Mouse (Mus musculus): ENCODE measurements at regions not wholly inside any gene's neighbourhood (a gene's known extent, or its start where the extent isn't known, plus 50 kb on each side); places are given as distances from the start of the nearest gene placed in this dataset.
"Not testable (repeated sequence)": the region's sequence is repeated elsewhere in the genome, so short reads cannot be mapped to it uniquely, and the experiment has no call there.

DNA sequence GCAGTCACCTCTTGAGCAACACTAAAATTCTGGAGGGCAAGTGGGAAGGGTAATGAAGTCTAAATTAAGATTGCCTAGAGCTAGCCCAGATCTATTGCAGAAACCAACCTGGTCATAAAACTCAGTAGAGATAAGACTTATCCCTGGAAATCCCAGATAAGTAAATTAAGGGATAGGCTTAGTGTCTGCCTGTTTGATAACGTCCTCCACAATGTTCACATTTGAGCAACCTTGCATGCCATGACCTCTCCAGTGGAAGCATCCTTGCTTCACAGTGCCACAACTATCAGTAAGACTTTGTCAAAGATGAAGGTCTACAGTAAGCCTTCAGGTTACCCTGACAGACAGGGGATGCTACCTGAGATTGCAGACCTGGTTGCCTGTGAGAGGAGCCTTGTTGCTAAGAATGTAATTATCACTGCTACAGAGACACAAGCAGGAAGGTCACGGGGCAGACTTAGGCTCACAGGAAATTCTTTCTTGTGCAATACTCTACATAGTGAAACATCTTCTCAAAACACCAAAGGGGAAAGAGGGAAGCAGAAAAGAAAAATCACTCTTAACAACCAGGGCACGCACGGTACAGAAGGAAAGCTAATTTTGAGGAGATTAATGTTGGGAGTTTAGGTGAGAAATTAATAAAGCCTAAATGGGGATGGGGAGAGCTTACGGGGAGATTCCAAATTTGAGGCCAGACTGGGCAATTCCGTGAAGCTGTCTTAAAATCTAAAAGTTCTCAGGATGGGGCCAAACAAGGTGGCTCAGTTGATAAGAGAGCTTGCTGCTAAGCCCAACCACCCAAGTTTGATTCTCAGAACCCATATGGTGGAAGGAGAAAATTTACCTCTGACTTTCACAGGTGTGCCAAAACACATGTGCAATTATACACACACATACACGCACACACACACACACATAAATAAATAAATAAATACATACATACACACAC, 56.9 kb upstream of the Prdm9 start:
- no peaks in the 10 kb centered on the region for H3K27me3 ChIP-seq (ENCODE audit: control insufficient read depth, insufficient read depth, low read length)
- no peak overlapping the region for H3K9ac ChIP-seq (replicated peaks)
- H3K9me3 ChIP-seq (ENCODE audit: control insufficient read depth, low read length), result no peaks in the 10 kb centered on the region
- H3K36me3 ChIP-seq (replicated peaks; ENCODE audit: control insufficient read depth, insufficient read depth, low read depth), result no peaks in the 10 kb centered on the region
- WGBS (ENCODE audit: insufficient replicate concordance), result 31% methylated on average over 7 of the region's 7 CpGs
- peak overlapping the region; percentile 34; the same call in 1 of the 2 replicates for H3K4me2 ChIP-seq (ENCODE audit: low read depth)
- H3K4me1 ChIP-seq (replicated peaks; ENCODE audit: control insufficient read depth in 2 of 2, insufficient read depth in 2 of 2, low read length in 1 of 2), result peaks cover 5 to 9% of the 10 kb centered on the region in 2 experiments; a peak in 3 of 4 replicates
- no peak overlapping the region for H3K27ac ChIP-seq
- H3K4me3 ChIP-seq (ENCODE audit: insufficient read depth in 1 of 2, low read depth in 2 of 2, low read length in 2 of 2), result no peak overlapping the region
- ATAC-seq (ENCODE audit: insufficient read depth) (peak; percentile 64; the same call in 1 of the 2 replicates), DNase-seq (ENCODE audit: low read depth in 3 of 3, low spot score in 3 of 3) (peak; percentile 17 to 46 (median 26))
- TF ChIP-seq CTCF (IDR thresholded peaks at IDR 0.05; ENCODE audit: low read depth) (no peak), EP300 (IDR thresholded peaks at IDR 0.05; ENCODE audit: low read depth) (no peak)

DNA sequence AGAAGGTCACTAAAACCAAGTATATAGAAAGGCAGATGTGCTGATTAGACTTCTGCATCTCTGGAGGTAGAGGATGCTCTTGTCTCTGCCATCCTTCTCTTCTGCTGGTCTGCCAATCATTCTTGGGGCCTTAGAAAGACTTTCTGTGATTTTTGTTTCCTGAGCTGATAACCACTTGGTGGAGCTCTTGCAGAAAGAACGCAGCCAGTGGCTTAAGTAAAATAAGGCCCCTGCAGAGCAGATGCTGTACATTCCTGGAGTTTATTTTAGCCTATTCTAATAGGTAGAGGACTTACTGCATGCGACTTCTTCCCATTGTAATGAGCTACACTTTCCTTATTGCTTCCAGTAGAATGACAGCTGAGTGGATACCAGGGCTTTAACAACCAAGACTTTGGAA, 58.8 kb upstream of the Prdm9 start:
- 7% methylated on average over 2 of the region's 2 CpGs for WGBS (ENCODE audit: insufficient replicate concordance)
- Histone ChIP-seq H3K27me3 (ENCODE audit: control insufficient read depth, insufficient read depth, low read length) (no peaks in the 10 kb centered on the region), H3K36me3 (replicated peaks; ENCODE audit: control insufficient read depth, insufficient read depth, low read depth) (no peaks in the 10 kb centered on the region), H3K4me3 (ENCODE audit: insufficient read depth in 1 of 2, low read depth in 2 of 2, low read length in 2 of 2) (no peak overlapping the region), H3K9ac (replicated peaks) (no peak overlapping the region), H3K27ac (no peak overlapping the region), H3K9me3 (ENCODE audit: control insufficient read depth, low read length) (no peaks in the 10 kb centered on the region), H3K4me1 (replicated peaks; ENCODE audit: control insufficient read depth in 2 of 2, insufficient read depth in 2 of 2, low read length in 1 of 2) (peaks cover 5 to 9% of the 10 kb centered on the region in 2 experiments; a peak in 3 of 4 replicates), H3K4me2 (ENCODE audit: low read depth) (no peak overlapping the region)
- DNase-seq (ENCODE audit: low read depth in 3 of 3, low spot score in 3 of 3), result peak in 1 of 3 experiments; percentile 6
- peak; percentile 45 for TF ChIP-seq CTCF (IDR thresholded peaks at IDR 0.05; ENCODE audit: low read depth)
- TF ChIP-seq EP300 (IDR thresholded peaks at IDR 0.05; ENCODE audit: low read depth), result no peak
- ATAC-seq (ENCODE audit: insufficient read depth), result no peak

DNA sequence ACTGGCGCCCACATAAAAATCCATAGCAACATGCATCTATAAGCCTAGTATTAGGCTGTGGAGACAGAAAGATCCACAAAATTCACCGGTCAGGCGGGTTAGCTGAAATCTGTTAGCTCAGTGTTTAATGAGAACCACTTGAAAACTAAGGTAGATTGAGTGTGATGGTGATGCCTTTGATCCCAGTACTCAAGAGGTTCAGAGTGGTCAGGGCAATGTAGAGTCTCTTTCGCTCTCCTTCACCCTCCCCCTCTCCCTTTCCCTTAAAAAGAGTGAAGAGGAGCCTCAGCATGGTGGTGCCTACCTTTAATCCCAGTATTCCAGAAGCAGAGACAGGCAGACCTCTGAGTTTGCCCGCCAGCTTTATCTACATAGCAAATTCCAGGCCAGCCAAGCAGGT, 66.6 kb upstream of the Prdm9 start:
- DNase-seq (ENCODE audit: low read depth in 3 of 3, low spot score in 3 of 3) (no peak), ATAC-seq (ENCODE audit: insufficient read depth) (no peak)
- 61% methylated on average over 5 of the region's 5 CpGs for WGBS (ENCODE audit: insufficient replicate concordance)
- Histone ChIP-seq H3K4me2 (ENCODE audit: low read depth) (no peak overlapping the region), H3K27ac (no peak overlapping the region), H3K4me1 (replicated peaks; ENCODE audit: control insufficient read depth in 2 of 2, insufficient read depth in 2 of 2, low read length in 1 of 2) (no peaks in the 10 kb centered on the region), H3K4me3 (ENCODE audit: insufficient read depth in 1 of 2, low read depth in 2 of 2, low read length in 2 of 2) (no peak overlapping the region), H3K9ac (replicated peaks) (no peak overlapping the region), H3K9me3 (ENCODE audit: control insufficient read depth, low read length) (no peaks in the 10 kb centered on the region), H3K36me3 (replicated peaks; ENCODE audit: control insufficient read depth, insufficient read depth, low read depth) (no peaks in the 10 kb centered on the region), H3K27me3 (ENCODE audit: control insufficient read depth, insufficient read depth, low read length) (no peaks in the 10 kb centered on the region)
- TF ChIP-seq EP300 (IDR thresholded peaks at IDR 0.05; ENCODE audit: low read depth), result no peak

DNA sequence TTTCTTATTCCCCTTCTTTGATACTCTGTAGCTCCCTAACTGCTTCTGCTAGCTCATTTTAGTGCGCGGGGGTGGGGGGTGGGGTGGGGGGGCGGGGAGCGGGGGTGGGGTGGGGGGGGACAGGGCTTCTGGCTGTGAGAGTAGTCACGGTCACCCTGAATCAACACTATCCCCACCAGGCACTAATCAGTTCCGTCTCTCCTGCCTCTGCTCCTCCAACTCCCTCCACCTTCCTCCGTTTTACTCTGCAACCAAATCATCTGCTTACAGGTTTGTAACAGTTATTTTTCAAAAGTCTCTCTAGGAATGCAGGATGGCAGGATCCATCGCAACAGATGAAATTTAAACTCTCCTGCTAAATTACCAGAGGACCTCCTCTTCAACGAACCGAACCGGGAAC, 67.5 kb upstream of the Prdm9 start:
- ATAC-seq (ENCODE audit: insufficient read depth), result no peak
- H3K4me3 ChIP-seq (ENCODE audit: insufficient read depth in 1 of 2, low read depth in 2 of 2, low read length in 2 of 2), result no peak overlapping the region

DNA sequence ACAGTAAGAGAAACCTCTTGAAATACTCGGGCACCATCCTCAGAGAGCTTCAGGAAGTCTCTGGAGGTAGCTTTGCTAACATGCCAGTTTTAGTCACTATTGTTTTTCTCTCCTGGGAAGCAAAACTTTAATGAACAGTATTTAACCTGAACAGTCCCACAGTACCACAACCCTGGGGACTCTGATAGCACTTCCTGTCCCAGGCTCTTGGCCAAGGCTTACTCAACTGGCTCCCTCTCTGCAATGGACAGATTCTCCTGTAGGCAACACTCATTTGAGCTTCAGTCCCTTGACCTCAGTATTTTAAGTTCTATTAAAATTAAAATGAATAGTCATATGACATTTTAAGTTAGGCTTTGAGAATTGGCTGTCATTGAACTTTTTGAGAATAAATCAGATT, 67.9 kb upstream of the Prdm9 start:
- H3K9ac ChIP-seq (replicated peaks), result no peak overlapping the region
- 19% methylated on average over 1 of the region's 1 CpGs for WGBS (ENCODE audit: insufficient replicate concordance)
- H3K4me2 ChIP-seq (ENCODE audit: low read depth), result peak overlapping the region; percentile 36
- ATAC-seq (ENCODE audit: insufficient read depth), result no peak
- no peaks in the 10 kb centered on the region for H3K27me3 ChIP-seq (ENCODE audit: control insufficient read depth, insufficient read depth, low read length)
- no peaks in the 10 kb centered on the region for H3K4me1 ChIP-seq (replicated peaks; ENCODE audit: control insufficient read depth in 2 of 2, insufficient read depth in 2 of 2, low read length in 1 of 2)
- no peak overlapping the region for H3K4me3 ChIP-seq (ENCODE audit: insufficient read depth in 1 of 2, low read depth in 2 of 2, low read length in 2 of 2)
- no peak for DNase-seq (ENCODE audit: low read depth in 3 of 3, low spot score in 3 of 3)
- H3K9me3 ChIP-seq (ENCODE audit: control insufficient read depth, low read length), result no peaks in the 10 kb centered on the region
- no peaks in the 10 kb centered on the region for H3K36me3 ChIP-seq (replicated peaks; ENCODE audit: control insufficient read depth, insufficient read depth, low read depth)
- no peak for TF ChIP-seq EP300 (IDR thresholded peaks at IDR 0.05; ENCODE audit: low read depth)
- TF ChIP-seq CTCF (IDR thresholded peaks at IDR 0.05; ENCODE audit: low read depth), result no peak
- no peak overlapping the region for H3K27ac ChIP-seq

More for the DNA sequence above, 67.5 kb upstream of the Prdm9 start:
- TF ChIP-seq CTCF (IDR thresholded peaks at IDR 0.05; ENCODE audit: low read depth) (no peak), EP300 (IDR thresholded peaks at IDR 0.05; ENCODE audit: low read depth) (no peak)
- H3K36me3 ChIP-seq (replicated peaks; ENCODE audit: control insufficient read depth, insufficient read depth, low read depth), result no peaks in the 10 kb centered on the region
- no peaks in the 10 kb centered on the region for H3K4me1 ChIP-seq (replicated peaks; ENCODE audit: control insufficient read depth in 2 of 2, insufficient read depth in 2 of 2, low read length in 1 of 2)
- no peak for DNase-seq (ENCODE audit: low read depth in 3 of 3, low spot score in 3 of 3)
- WGBS (ENCODE audit: insufficient replicate concordance), result 9% methylated on average over 11 of the region's 11 CpGs
- H3K27ac ChIP-seq, result no peak overlapping the region
- H3K9ac ChIP-seq (replicated peaks), result no peak overlapping the region
- H3K9me3 ChIP-seq (ENCODE audit: control insufficient read depth, low read length), result no peaks in the 10 kb centered on the region
- H3K27me3 ChIP-seq (ENCODE audit: control insufficient read depth, insufficient read depth, low read length), result no peaks in the 10 kb centered on the region
- H3K4me2 ChIP-seq (ENCODE audit: low read depth), result peak overlapping the region; percentile 38

DNA sequence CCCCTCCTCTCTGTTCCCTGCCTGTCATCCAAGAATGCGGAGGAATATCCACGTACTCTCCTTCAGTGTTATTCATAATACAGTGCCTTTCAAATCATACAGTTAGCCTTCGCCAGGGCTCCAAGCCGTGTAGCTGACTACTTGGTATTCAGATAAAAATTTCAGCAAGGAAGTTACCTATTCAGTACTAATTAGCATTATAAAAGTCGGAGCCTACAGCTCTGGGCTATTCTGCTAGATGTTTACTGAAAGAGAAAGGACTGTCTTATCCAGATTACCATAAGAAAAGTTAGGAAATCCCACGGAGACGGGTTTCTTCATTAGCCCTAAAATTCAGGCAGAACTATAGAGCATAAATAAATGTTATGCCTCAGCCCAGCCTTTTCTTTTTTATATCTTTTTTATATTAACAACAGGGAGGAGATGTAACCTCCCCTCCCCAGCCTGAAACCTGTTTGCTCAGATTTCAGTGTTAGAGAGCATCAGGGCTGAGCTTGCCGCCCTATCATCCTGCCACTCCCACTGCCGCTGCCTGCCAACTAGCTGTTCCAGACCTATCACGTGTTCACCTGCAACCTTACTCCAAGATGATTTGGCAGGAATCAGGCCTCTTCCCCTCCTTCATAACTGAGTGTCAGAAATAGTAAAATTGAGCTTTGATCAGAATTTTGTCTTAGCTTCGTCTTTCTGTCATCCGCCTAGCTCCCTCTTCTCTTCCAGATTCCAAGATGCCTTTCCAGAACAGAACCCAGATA, 65.5 kb upstream of the Chd1 start:
- not testable (repeated sequence) for H3K4me2 ChIP-seq (ENCODE audit: low read depth); H3K36me3 ChIP-seq (replicated peaks; ENCODE audit: control insufficient read depth, insufficient read depth, low read depth); H3K4me3 ChIP-seq (ENCODE audit: insufficient read depth in 1 of 2, low read depth in 2 of 2, low read length in 2 of 2); DNase-seq (ENCODE audit: low read depth in 3 of 3, low spot score in 3 of 3); H3K9me3 ChIP-seq (ENCODE audit: control insufficient read depth, low read length); H3K4me1 ChIP-seq (replicated peaks; ENCODE audit: control insufficient read depth in 2 of 2, insufficient read depth in 2 of 2, low read length in 1 of 2); H3K27ac ChIP-seq; H3K9ac ChIP-seq (replicated peaks); H3K27me3 ChIP-seq (ENCODE audit: control insufficient read depth, insufficient read depth, low read length); ATAC-seq (ENCODE audit: insufficient read depth)
- WGBS (ENCODE audit: insufficient replicate concordance), result 65% methylated on average over 12 of the region's 12 CpGs

All from liver, embryonic 14.5 days (tissue).